Mouse (Mus musculus): ENCODE measurements around the gene Vmn1r188. TPM values are rescaled to one million over a fixed set of nuclear protein-coding genes. Genes with fewer than 3 reads are reported as not detected.
"Not testable (repeated sequence)": the region's sequence is repeated elsewhere in the genome, so short reads cannot be mapped to it uniquely, and the experiment has no call there.

The Vmn1r188 gene
- total RNA-seq, 2 experiments from 2014 or later, result not detected

DNA sequence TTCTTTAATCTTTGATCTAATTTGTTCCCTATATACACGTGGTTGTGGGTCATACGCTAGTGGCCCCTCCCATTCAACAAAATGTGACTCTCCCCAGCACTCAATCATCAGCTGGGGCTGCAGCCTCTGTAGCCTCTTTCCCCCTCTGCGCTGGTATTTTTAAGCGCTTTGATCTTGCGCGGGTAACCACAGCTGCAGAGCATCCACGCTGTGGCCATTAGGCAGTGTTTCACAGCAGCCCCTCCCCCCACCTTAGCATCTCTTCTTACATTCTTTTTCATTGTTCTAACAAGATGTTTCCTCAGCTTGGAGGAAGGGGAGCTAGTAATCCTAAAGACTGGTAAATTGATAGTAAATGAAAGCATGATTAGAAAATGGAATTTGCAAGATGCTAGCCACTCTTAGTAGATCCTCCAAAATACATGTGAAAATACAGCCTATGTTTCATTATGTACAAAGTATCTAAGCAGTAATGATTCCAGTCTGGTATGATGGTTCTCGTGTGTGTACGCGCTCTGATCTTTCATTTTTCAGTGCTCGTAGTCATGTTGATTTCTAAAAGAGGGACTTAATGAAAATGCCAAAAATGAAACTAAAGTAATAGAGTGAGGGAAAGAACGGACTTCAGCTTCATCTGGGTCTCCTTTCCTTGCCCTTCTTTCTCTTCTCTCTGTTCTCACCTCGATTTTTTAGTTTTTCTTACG is 34.4 kb upstream of the Vmn1r188 start:
- no peak for DNase-seq

DNA sequence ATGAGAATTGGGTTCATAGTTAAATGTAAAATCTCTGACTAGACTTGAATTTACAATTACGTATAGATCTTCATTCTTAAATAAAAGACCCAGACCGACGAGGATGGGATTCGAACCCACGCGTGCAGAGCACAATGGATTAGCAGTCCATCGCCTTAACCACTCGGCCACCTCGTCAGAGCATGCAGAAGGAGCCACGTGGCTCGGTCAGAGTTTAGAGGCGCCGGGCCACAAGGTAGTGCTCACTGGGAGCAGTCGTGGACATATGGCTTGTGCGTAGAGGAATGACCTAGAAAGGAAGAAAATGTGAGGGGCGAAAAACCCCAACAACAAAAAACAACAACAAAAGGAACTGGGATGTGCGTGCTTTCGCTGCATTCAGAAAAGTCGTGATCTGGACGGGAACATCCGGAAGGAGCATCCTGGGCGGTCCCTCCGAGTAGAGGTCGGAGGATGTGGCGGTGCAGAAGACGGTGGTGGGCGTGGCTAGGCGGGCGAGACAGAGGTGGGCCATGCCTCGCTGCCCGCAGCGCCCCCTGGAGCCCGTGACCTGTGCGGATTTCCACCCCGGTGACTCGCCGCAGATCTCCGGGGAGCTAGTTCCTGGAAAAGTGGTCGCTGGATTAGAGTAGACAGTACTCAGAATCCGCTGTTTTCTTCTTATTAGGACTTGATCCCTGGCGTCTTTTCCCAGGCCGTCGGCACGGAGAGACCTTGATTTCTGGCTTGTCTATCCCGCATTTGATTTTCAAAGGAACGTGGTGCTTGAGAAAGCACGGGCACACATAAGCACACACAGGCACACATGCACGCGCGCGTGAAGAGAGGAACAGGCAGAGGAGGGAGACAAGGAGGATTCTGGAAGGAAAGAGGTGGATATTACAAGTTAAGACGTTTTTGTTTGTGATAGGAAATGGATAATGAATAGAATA is 33.4 kb upstream of the Vmn1r188 start:
- peak; percentile 81 for DNase-seq

DNA sequence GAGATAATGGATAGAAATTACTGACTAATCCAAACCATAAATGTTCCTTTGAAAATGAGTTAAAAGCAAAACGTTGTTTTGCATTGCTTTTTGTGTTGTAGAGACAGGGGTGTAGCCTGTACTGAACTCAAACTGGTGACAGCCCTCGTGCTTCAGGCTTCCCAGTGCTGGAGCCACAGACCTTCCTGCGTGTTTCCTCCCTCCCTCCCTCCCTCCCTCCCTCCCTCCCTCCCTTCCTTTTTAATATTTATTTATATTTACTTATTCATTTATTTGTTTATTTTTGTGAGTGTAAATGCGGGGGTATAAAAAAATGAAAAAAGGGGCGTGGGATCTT is 32.7 kb upstream of the Vmn1r188 start:
- DNase-seq, result no peak

DNA sequence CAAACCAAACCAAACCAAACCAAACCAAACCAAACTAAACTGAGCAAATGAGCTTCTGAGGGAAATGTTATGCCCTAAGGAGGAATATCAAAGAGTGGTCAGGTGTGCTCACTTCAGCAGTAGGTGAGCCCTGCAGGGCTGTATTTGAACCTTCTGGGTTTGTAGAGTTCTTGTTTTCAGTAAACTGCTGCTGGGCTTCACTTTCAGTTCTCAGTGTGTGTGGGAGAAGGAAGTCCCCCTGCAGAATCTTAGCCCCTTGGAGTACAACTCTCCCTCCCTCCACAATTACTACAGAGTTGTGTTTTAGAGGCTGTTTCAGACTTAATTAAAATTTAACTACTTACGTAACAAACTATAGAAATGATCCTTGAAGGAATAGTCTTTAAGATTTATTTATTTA is 30.5 kb upstream of the Vmn1r188 start:
- DNase-seq, result no peak

DNA sequence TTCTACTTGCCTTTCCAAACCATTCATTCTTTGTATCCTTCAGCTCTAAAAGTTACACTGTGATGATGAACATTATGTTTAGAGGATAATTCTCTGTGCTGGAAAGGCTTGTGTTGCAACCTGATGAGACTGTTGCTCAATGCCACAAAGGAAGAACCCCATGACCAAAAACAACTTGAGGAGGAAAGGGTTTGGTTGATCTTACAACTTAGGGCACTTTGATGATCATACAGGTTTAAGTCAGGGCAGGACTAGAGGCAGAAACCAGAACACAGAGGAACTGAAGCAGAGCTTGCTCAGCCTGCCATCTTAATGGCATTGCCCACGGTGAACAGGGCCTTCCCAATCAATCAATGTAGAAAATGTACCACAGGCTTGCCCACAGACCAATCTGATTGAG is 22.8 kb upstream of the Vmn1r188 start:
- no peak for DNase-seq

DNA sequence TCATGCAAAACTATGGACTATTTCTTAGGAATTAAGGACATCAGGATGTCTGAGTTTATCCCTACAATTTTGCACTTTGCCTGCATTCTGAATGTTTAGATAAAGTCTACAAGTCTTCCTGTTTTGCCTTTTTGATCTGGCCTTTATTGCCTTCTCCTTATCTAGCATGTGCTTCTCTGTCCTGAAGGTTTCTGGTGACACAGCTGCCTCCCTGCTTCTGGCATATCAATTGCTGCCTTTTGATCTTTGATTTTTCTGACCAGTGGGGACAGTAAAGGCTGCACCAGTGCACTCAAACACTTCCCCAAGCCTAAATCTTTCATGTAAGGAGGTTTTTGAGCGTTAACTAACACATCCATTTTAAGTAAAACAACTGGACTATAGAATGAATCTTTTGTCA is 20.8 kb upstream of the Vmn1r188 start:
- no peak for DNase-seq

DNA sequence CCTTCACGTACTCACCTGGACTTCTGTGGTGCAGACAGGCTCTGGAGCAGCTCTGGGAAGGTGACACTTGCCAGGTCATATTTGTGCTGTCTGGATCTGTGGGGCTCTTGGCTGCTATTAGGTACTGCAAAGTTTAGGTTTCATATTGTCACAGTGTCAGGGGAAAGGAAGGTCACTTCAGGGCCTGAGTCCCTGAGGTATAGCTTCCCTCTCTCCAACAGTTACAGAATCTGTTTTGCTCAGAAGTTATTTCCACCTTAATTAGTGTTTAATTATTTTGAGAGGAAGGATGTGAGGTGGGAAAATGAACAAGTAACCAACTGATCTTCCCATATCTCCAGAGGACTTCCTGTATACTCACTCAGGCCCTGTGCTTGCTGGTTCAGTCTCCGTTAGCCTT is 21.5 kb downstream of the Vmn1r188 start, which contains the start of gene Vmn1r189:
Vmn1r189 (minus strand) TSS at position 101 of the 400 bp plus-strand sequence.
- not testable (repeated sequence) for DNase-seq

DNA sequence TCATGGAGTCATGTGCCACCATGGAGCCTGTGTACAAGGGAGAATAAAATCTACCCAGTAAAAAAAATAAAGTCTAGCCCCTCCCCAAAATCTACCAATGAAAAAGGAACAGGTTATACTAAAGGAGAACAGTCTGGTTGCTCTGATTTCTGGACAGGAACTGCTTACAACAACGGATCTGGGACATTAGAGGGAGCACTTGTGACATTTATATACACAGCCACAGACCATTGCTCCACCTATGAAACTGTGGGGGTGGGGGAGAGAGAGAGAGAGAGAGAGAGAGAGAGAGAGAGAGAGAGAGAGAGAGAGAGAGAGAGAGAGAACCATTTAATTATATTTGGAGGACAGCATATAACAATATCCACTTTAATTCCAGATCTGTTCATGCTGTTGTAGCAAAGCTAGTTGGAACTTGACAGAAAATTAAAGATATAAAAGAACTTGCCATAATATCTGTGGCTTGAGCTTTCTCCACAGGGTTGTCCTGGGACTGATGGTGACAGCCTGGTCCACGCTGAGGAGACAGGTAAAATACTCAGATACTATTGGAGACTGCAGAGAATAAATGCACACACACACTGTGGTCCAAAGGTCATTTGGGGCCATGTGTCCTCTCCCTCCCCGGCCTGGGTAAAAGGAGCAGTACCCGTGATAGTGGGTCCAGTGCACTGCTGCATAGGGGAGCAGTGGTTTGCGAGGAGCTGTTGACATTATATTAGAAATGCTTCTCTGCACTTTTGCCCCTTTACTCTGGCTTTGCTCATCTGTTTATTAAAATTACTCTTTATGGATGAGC is 52.5 kb downstream of the Vmn1r188 start:
- DNase-seq, result not testable (repeated sequence)

Small RNA genes within 50 kb of the gene (microRNA-seq; reads per million reads assigned to microRNA genes)
- 0 reads per million in 2 experiments for gene Gm26300 (ENCODE audit: borderline replicate concordance in 2 of 2)
- gene Gm44390 (ENCODE audit: borderline replicate concordance in 2 of 2), result 0 reads per million in 2 experiments
- 0 reads per million in 2 experiments for gene Gm44486 (ENCODE audit: borderline replicate concordance in 2 of 2)

Other genes with a start within 250 kb of the Vmn1r188 start
- gene Zfp184, start 139.3 kb upstream of the Vmn1r188 start, total RNA-seq (2021), result under 1 TPM; 0.26 to 0.54 TPM
- not detected for gene Pom121l2, start 103.2 kb upstream of the Vmn1r188 start, total RNA-seq (2021)
- not detected for gene Prss16, start 74.7 kb upstream of the Vmn1r188 start, total RNA-seq (2021)
- 1 to 10 TPM; 2.9 to 7.7 TPM for gene Hist1h2ah, start 48.9 kb upstream of the Vmn1r188 start, total RNA-seq (2021)
- 10 to 100 TPM; 13.9 to 29.0 TPM for gene Hist1h2bk, start 48.6 kb upstream of the Vmn1r188 start, total RNA-seq (2021)
- 10 to 100 TPM; 30.9 to 31.7 TPM for gene Hist1h4i, start 43.1 kb upstream of the Vmn1r188 start, total RNA-seq (2021)
- gene Hist1h2ag, start 41.5 kb upstream of the Vmn1r188 start, total RNA-seq (2021), result 10 to 100 TPM in 1 of 2 experiments, 1 to 10 TPM in 1; 3.5 to 16.1 TPM
- 10 to 100 TPM in 1 of 2 experiments, 1 to 10 TPM in 1; 5.3 to 14.5 TPM for gene Hist1h2bj, start 41.2 kb upstream of the Vmn1r188 start, total RNA-seq (2021)
- not detected for gene Vmn1r189, start 21.4 kb downstream of the Vmn1r188 start, total RNA-seq (2021)
- not detected for gene Vmn1r191, start 99.5 kb downstream of the Vmn1r188 start, total RNA-seq (2021)
- not detected for gene Vmn1r192, start 106.7 kb downstream of the Vmn1r188 start, total RNA-seq (2021)
- not detected for gene Vmn1r193, start 138.7 kb downstream of the Vmn1r188 start, total RNA-seq (2021)
- not detected for gene Vmn1r194, start 159.8 kb downstream of the Vmn1r188 start, total RNA-seq (2021)
- gene Vmn1r195, start 186.1 kb downstream of the Vmn1r188 start, total RNA-seq (2021), result not detected
- not detected for gene Vmn1r196, start 205.5 kb downstream of the Vmn1r188 start, total RNA-seq (2021)
- gene Vmn1r197, start 240.1 kb downstream of the Vmn1r188 start, total RNA-seq (2021), result not detected

All from gastrocnemius, postnatal 25 days (tissue).